Mouse (Mus musculus) ES-Bruce4 (cell line): ENCODE results near the gene Dot1l.

Experiments used
- CTCF ChIP-seq: IDR thresholded peaks from one replicate; pipeline ENCODE4 v1.8.1; 2011; ENCODE audit warnings: low read depth, low read length
- EP300 ChIP-seq: IDR thresholded peaks from 2 replicates; pipeline ENCODE4 v1.6.1; 2011; ENCODE audit warnings: low read depth, low read length; ENCODE audit not compliant: insufficient read depth

- TF ChIP-seq CTCF, result no peak
- no peak for TF ChIP-seq EP300
Measured at GRCm38 (mm10) chr10:80827063-80827869, 72.3 kb downstream of the Dot1l start.
